Mouse (Mus musculus) thymus, postnatal 25 days (tissue): Measurements from ENCODE around the gene Sptbn4.
A peak's percentile ranks its signal among the peaks of the same experiment; 100 is the strongest.

Experiments
- DNase-seq: peaks from one replicate; pipeline ENCODE4 v3.0.0; 2022

The Sptbn4 gene

DNA sequence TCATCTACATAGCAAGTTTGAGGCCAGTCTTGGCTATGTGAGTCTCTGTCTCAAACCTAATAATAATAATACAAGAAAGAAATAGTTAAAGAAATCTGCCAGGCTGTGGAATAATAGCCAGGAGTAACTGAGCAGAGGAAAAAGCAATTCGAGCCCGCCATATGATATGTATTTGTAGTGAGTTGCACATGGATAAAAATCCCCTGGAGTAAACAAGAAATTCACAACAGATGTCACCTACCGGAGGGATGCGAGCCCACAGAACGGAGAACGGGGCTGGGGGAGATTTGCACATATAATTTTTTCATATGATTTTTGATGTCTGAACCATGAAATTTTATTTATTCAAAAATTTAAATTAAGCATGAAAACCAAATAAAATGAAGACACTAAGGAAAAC lies 67.7 kb downstream of the Sptbn4 start:
- DNase-seq, result no peak

DNA sequence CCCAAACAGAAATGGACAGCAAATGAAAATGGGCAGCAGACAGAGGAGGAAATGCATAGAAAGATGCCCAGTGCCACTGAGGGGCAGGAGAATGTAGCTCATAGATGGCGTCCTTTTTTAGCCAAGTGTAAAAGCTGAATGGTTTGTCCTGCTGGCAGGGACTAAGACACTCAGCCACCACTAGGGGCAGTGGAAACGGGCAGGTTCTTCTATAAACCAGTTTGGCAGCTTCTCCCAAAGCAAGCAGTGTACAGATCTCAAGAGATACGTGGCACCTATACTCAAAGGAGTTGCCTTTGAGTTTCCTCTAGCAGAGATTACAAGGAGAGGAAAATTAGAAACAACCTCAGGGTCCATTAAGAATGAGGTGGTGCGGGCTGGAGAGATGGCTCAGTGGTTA lies 69.1 kb downstream of the Sptbn4 start:
- no peak for DNase-seq

DNA sequence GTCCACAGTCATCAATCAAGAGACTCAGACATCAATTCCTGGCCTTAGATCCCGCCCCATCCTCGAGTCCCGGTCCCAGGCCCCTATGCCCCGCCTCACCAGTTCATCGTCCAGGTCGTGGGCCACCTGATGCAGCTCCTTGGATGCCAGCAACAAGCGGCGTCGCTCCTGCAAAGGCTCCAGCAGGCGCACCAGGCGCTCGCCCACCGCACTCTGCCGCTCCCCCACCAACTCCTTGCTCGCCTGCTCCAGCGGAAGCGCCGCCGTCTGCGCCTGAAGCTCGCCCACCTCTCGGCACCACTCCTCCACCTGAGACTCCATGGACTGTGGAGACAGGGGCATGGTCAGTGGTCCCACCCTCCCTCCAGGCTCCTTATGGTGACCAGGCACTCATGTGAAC lies 72.2 kb downstream of the Sptbn4 start:
- DNase-seq, result no peak

DNA sequence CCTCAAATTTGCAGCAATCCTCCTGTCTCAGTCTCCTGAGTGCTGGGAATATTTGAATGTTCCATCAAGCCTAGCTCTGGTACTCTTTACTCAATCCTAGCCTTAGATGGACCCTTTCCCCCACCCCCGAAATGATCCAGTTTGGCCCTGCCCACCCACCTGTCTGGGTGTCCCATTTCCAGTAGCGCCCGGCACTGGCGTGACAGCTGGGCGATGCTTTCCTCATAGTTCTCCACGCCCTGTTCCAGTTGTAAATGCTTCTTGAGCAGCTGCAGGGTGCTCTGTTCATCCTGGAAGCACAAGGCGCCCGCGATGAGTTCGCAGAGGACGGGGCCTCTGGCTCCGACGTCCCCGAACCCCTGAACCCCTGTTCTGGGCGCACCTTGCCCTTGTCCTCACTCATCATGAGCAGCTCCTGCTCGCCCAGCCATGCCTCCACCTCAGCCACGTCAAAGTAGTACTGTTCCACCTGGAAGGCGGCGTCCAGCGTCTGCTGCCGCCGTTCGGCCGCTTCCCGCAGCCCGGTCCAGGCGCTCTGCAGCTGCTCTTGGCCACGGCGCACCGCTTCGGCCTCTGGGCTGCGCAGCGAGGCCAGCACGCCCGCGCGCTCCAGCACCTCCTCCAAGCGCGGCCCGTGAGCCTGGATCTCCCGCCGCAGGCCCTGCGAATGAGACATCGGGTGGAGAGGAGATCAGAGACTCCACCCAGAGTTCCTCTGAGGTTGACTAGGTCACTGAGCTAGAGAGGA lies 75.6 kb downstream of the Sptbn4 start:
- no peak for DNase-seq

DNA sequence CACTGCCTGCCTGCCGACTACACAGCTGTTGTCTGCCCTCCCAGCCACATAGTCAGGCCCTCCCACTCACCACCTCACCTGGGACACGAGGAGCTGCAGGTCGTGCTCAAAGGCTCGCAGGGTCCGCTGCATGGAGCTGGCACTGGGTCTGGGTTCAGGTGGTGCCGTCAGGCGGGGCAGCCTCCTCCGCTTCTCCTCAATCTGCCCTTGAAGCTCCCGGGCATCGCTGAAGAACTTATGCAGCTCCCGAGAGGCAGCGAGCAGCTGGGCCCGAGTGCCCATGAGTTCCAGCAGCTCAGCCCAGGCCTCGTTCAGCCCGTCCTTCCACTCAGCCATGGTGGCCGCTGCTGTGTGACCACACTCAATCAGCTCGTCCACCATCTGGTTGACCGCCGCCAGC lies 78.4 kb downstream of the Sptbn4 start:
- no peak for DNase-seq

DNA sequence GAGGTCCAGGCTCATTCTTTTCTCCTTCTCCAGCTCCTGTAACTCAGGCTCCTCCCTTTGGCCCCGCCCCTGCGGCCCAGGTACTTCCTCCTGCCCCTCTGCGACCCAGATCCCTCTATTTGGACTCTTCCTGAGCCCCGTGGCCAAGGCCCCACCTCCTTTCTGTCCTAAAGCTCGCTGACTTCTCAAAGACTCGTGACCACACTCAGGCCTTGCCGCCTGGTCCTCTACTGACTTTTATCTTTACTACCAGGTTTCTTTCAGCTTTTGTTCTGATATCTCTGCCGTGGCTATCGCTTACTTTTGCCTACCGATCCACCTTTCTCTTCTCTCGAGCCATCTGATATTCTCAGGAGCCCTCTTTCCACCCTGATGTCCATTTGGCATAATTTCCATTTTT lies 79.5 kb downstream of the Sptbn4 start:
- no peak for DNase-seq

DNA sequence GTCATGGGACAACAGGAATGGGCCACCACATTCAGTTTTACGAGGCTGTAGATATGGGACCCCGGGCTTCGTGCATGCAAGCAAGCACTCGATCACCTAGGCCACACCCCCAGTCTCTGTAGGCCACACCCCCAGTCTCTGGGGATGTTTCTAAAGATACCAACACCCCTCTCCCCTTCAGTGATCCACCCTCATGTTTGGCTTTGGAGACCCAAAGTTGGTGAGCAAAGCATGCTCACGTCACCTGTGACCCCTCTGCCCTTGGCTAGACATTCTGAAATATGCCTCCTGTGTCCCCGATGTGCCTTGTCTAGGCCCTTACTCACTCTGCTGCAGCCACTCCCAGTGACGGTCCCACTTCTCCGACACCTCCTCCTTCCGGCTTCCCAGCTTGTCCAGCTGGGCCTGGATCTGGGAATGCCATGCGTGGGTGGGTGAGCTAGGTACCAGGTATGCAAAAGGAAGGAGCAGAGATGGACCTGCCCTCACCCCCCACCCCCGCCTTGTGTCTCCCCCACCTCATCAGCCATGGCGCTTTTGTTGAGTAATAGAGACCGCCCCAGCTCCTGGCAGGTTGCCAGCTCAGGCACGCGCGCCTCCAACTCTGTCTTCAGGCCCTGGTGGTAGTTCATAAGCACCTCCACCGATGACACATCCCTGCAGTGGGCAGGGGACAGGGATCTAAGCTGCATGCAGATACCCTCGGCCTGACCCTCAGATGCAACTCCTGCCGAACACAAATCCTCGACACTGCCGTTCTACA lies 81.2 kb downstream of the Sptbn4 start:
- DNase-seq, result no peak

DNA sequence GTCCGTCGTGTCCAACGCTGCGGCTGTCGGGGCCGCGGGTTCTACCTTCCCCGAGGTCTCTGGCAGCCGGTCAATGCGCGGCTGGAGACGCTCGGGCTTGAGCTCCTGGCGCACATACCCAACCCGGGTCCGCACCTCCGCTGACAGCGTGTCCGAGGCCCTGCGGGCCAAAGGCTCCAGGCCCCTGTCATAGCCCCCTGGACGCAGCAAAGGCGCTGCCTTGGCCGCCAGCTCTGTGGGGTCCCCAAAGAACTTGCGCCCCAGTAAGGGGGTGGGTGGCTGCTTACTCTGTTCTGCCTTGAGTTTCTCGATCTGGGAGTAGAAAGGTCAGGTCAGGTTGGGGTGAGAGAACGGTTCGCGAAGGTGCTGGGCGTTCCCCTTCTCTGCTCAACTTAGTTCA lies 83.1 kb downstream of the Sptbn4 start:
- DNase-seq, result no peak

DNA sequence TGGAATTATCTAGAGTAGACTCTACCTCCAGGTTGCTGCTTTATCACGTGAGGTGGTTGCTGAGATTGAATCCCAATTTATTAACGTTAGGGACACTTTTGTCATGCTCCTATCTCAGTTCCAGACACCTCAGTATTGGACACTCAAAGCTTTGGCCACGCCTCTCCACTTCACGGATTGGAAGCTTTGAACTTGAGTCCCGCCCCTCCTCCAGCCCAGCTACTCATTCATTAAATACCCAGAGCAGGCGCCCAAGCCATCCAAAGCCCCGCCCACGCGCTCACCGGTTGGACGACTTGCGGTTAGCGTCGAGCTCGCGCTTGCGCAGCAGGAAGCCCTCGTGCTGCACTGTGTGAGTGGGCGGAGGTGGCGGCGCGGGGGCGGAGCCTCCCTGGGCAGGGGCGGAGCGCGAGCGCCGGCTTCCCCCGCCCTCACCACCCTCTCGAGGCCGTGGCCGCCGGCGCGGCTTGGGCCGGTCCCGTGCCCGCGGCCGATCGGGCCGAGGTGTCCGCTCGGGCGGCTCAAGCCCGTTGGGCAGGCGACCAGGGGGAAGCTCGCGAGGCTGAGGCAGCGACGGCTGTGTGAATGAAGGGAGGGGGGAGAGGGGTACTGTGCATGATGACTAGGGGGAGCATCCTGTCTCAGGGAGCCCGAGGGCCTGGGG lies 86.1 kb downstream of the Sptbn4 start:
- DNase-seq, result peak; percentile 95

DNA sequence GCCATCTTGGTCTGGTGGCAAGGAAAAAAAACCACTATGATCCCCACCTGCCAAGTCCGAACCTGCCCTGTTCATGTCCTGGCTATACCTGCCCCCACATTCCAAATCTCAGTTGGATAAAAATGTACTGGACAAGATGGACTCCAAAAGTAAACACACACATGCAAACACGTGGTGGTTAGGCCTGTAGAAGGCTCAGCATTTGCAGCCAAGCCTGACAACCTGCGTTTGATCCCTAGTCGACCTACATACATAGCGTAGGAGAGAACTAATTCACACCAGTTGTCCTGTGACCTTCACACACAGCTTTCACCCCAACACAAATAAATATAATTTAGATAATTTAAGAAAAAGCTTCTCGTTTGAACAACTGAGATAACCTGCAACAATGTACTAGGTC lies 86.7 kb downstream of the Sptbn4 start:
- DNase-seq, result no peak

DNA sequence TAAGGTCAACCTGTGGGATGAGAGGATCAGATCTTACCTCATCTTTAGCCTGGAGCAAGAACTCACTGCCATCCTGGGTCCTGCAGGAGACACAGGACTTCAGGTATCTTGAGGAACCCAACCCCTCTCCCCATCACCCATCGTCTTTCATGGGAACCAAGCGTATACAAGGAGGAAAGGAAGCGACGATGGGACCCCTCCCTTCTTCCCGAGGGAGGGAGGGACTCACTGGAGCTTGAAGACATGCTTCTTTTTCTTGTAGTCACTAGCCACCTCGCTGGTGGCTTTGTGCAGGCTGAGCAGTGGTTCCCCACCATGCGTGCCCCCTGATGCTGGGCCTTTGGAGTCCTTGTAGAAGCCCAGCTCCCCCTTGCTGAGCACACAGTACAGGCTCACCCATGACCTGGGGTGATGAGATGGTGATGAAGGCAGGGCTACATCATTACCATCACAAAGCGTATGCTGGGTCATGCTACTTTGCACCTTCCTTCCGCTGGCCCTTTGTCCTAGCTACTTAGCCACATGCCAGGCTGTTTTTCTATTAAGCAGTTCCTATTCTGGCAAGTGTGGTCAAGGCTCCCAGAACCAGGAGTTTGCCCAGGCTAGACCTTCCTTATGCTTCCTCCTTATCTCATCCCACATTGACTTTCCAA lies 87.7 kb downstream of the Sptbn4 start:
- DNase-seq, result no peak

DNA sequence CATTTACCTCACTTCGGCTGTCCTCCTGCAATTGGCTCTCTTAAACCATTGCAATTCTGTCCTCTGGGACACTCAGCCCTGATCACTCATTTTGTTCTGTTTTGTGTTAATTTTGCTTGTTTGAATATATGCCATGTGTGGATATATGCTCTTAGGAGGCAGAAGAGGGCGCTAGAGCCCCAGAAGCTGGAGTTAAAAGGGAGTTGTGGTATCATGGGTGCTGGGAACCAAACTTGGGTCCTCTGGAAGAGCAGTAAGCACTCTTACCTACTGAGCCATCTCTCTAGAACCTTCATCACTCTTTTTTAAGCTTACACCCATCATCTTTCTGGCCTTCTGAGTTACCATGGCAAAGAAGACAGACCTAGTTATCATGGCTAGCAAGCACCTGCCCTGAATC lies 88.3 kb downstream of the Sptbn4 start:
- no peak for DNase-seq

DNA sequence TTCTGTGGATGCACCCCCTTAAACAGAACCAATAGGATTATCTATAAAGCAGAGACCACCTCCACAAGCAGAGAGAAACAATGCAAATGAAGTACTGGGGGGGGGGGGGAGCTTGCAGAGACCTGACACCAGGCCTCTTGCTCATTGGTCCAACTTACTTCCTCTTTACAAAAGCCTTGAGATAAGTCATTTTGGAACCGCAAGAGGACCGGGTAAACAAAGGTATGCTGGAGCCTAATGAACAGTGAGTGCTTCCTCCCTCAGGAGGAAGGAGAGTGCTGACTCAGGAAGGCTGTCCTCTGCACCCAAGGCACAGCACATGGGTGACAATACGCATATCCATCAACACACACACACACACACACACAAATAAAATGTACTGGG lies 89.9 kb downstream of the Sptbn4 start:
- no peak for DNase-seq

DNA sequence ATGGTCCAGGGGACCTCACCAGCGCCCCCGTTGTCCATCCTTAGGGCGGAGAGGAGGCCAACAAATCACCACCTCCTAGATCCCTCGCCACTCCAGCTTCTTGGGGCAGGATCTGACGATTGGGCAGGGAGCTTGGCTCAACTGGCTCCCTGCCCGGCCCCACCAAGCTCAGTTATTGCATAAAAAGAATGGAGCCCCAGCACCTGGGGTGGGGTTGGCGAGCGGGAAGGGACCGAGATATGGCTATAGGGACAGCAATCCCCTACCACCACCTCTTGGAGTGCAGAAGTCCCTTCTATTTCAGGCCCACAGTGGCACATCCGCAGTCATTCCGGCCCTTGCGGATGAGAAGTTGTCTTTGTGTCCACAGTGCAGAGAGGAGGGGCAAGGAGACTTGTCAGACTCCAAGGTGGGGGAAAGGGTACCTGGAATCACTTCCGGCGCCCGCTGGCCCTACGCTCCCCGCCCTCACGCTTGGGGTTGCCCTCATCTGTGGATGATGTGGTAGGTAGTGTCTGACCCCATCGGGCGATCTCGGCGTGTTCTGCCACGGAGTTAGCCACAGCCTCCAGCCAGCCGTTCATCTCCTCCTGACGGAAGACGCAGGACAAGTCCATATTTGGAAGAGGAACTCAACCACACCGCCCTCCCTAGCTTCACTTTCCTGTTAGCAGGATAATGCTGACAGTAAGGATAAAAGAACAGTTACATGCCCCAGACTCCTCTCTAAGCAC lies 90.5 kb downstream of the Sptbn4 start, which contains the start of gene Gm20479:
Gm20479 (minus strand) TSS at position 559 of the 734 bp plus-strand sequence.
- no peak for DNase-seq

DNA sequence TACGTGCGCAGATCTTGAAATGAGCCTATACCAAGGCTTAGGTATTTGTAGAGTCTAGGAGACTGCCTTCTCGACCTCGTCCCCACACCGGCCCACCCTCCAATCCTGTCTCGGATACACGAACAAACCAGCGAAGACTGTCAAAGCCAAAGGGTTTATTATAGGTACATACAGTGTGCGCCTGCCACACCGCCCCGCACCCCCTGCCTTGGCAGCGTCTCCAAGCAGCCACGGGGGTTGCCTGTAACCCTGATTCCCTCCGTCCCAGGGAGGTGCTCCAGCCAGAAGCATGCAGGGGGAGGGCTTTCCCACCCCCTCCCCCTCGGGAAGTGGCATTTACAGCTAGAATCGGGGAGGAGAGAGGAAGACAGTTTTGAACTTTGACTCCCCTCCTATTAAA lies 91.2 kb downstream of the Sptbn4 start:
- DNase-seq, result no peak

DNA sequence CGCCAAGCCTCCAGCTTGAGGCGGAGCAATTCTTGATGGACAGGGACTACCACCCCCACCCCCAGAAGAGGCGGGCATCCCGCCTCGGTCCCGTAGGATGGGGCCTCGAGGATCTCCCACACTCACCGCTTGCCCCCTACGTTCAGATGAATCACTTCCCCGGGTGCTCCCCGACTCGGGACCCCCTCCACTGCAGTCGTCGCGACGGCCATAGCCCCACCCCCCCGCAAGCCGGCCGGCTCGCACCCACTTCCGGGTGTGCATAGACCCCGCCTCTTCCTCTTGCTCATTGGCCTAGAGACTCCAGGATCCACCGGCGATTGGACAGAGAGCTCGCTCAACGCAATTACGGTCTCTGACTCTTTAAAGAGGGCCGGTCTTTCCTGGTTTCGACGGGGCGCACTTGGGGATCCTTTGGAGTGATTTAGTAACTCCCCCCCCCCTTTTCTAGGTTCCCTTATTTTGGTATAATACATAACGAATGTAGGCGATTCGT lies 91.7 kb downstream of the Sptbn4 start, which contains the start of gene Shkbp1:
Shkbp1 (minus strand) TSS at position 275 of the 496 bp plus-strand sequence.
- peak; percentile 88 for DNase-seq

DNA sequence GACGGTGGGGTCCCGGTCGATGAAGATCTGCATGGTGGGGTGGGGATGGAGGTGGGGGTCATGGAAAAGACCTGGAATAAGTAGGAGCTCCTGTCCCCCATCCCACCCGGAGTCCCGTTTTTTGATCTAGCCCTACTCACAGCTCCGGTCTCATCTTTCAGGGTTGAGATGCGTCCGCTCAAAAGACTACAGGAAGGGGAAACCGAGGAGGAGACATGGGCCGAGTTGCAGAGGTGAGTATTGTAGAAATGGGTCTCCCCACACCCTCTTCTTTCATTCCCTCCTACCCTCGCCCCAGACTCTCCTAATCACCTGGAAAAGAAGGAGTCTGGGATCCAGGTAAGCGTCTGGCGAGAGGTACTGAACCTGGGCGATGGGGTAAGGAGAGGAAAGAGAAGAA lies 92.2 kb downstream of the Sptbn4 start:
- no peak for DNase-seq

DNA sequence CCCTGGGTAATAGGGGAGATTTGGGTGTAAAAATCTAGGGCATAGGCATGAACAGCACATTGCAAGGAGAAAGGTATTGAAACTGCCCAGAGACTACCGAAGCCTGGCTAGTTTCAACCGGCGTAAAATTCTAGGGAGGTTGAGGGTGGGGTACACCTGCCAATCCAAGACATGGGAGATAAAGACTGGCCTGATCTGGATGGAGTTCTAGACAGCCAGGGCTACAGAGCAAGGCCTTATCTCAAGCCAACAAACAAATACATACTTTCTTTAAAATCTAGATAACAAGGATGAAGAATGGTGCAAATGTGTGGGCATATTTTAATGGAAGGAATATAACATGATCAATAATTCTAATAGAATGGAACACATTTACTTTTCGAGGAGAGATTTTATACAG lies 92.7 kb downstream of the Sptbn4 start:
- no peak for DNase-seq

DNA sequence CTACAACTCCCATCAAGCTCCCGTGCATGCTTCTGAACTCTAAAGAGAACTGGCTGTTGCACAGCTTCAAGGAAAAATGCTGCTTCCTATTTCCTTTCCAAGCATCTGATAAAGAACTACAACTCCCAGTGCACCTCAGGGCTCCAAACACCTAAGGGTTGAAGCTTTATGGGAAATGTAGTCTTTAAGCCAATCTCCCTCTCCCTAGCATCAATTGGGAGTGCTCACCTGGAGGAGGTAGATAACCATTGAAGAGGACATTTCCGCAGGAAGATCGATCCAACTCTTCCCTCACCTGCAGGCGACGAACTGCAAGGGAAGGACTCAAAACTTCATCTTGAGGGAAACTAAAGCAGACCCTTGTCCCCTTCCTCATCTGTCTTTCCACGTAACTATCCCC lies 93.3 kb downstream of the Sptbn4 start:
- no peak for DNase-seq

DNA sequence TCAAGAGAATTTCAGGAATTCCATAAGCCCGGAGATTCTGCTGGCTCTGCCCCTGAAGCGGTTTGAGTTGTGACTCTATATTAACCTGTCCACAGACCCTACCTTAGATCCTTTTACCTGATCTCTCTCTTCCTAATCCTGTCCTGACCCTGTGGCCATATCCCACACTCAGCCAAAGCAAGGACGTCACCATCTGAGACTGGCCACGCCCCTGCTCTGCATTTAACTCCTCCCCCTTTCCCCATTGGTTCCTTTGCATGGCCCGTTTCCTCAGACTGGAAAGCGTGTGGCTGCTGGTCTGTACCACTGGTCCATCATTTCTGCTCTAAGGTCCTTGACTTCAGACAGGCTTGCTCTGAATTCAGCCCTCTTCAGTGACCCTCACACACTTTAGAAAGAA lies 102.0 kb downstream of the Sptbn4 start:
- DNase-seq, result no peak

DNA sequence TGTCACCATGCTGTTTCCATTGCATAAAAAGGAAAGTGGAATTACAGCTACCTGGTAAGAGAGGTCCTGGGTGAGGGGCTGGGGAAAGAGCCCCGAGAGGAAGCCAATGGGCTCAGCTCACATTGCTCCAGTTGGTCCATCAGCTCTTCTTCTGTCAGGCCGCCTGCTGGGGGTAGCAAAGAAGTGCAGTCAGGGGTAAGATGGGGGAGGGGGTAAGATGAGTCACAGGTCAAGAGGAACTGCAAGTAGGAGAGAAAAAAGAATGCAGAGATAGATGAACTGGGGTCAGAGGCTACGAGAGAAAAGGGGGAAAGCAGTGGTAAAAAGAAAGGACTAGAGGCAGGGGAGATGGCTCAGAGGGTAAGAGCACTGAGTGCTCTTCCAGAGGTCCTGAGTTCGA lies 104.9 kb downstream of the Sptbn4 start:
- no peak for DNase-seq

DNA sequence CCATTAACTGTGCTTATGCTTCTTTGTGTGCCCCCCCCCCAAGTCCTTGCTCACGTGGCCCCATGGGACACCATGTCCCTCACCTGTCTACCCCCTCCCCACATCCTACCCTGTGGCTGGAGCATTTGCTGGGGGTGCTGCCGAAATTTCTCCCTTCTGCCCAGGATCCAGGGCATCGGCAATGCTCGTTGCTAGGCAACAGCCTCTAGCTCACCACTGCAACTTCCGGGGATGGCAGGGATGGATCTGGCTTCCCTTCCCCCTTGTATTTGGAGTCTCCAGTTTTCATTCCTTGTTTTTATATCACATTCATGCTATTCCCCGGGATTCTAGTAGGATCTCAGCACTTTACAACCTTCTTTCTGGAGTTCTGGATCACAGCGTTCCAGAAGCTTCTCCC lies 108.0 kb downstream of the Sptbn4 start:
- no peak for DNase-seq

DNA sequence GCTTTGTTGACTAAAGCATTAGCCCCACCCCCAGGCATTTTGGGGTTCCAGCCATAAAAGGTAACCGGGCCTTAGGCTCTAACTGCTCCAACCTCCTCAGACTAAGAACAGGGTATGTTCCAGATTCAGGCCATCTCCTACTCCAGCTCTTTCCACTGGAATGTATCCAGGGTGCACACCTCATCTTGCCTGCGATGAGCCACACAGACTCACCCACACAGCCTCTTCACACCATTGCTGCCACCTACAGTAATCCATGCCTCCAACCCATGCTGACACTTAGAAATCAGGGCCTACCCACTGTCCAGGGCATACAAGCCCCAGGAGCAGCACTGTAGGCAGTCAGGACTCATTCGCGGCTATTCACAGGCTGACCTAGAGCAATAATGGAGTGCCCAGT lies 108.4 kb downstream of the Sptbn4 start:
- DNase-seq, result no peak
